Mouse (Mus musculus) embryonic fibroblast, embryonic 13.5 days (primary cell): ENCODE measurements at regions not wholly inside any gene's neighbourhood (a gene's known extent, or its start where the extent isn't known, plus 50 kb on each side); places are given as distances from the start of the nearest gene placed in this dataset.

Source experiments
- H3K27ac ChIP-seq: 2 replicates; pipeline ENCODE4 v1.5.1; 2012; ENCODE audit warnings: low read length, control low read depth, inconsistent platforms; ENCODE audit not compliant: insufficient read depth
- H3K4me1 ChIP-seq: 2 replicates; pipeline ENCODE4 v1.6.1; 2011; ENCODE audit warnings: low read length; ENCODE audit not compliant: control insufficient read depth, insufficient read depth
- H3K4me3 ChIP-seq: 2 replicates; pipeline ENCODE4 v1.5.1; 2011; ENCODE audit warnings: mild to moderate bottlenecking, control low read depth, low read length; ENCODE audit not compliant: insufficient read depth
- CTCF ChIP-seq: IDR thresholded peaks from 2 replicates; pipeline ENCODE4 v1.5.1; 2011; ENCODE audit warnings: mild to moderate bottlenecking, control low read depth, low read length, moderate library complexity, borderline replicate concordance; ENCODE audit not compliant: insufficient read depth
- POLR2A ChIP-seq: IDR thresholded peaks from 2 replicates; pipeline ENCODE4 v1.6.1; 2011; ENCODE audit warnings: low read depth, mild to moderate bottlenecking, control low read depth, low read length, moderate library complexity

- Histone ChIP-seq H3K4me3 (no peak overlapping the region), H3K27ac (peak overlapping the region; percentile 43), H3K4me1 (peaks cover 11% of the 10 kb centered on the region)
- TF ChIP-seq CTCF (no peak), POLR2A (no peak)
These were observed 117.0 kb upstream of the Habp2 start for GRCm38 (mm10) chr19:56169998-56170274.

DNA sequence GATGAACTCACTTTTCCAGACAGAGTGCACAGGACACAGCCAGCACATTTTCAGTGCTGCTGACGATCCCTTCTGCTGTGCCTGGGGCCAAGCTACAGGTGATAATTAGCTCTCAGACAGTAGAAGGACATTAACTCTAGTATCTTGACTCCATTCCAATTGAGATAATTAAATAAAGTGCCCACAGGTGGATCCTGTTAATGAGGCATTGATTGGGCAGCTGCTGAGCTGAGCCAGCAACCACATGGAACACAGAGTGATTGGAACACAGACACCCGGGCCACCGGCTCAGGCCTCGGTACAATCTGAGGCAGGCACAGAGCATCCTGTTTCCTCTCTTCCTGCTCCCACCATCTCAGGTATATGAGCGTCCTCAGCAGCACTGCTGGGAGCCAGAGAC is 114.5 kb upstream of the Habp2 start:
- TF ChIP-seq CTCF (no peak), POLR2A (no peak)
- peaks cover 11% of the 10 kb centered on the region for H3K4me1 ChIP-seq

DNA sequence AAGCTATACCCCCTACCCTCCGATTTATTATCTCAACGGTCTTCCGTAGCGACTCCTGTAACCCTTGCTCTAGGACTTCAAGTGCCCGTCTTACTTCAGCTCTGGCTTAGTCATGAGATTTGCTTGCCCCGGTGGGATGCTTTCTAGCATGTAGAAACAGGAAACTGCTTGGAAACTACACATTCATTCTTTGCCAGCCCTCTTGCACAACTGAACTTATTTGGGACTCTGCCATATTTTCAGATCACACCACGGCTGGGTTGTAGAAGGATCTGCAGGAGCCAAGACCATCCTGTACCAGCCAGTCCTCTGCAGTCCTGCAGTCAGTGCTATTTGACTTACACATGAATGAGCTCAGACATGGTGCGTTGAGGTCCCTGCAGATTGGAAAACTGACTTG is 110.9 kb upstream of the Habp2 start:
- Histone ChIP-seq H3K4me1 (peaks cover 2% of the 10 kb centered on the region; the same call in 1 of the 2 replicates), H3K27ac (no peak overlapping the region), H3K4me3 (no peak overlapping the region)
- TF ChIP-seq POLR2A (no peak), CTCF (no peak)

More for the DNA sequence above, 114.5 kb upstream of the Habp2 start:
- no peak overlapping the region for H3K27ac ChIP-seq
- H3K4me3 ChIP-seq, result no peak overlapping the region

DNA sequence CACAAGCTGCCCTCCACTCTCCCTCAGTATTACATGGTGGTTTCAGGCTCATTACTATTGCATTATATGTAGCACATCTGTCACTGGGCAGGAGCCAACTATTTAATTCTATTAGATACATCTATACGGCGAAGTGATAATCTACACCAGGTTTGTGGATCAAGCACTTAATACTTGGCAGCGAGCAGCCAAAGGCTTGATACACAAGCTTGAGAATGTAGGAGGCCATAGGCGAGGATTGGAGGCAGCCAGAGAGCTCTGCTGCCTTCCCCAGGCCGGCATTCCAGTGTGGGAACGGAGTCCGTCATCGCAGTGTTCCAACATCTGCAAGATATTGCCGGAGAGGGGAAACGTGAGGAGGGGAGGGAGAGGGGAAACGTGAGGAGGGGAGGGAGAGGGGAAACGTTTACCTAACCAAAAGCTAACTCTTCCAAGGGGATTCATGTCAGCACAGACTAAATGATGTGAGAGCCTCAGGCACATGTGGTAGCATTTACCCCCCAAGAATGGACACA is 109.6 kb upstream of the Habp2 start:
- no peak overlapping the region for H3K27ac ChIP-seq
- H3K4me1 ChIP-seq, result peaks cover 2% of the 10 kb centered on the region; the same call in 1 of the 2 replicates
- H3K4me3 ChIP-seq, result no peak overlapping the region
- no peak for TF ChIP-seq CTCF
- TF ChIP-seq POLR2A, result no peak

GRCm38 (mm10) chr19:56185756-56186155 is 101.2 kb upstream of the Habp2 start:
- H3K4me3 ChIP-seq, result no peak overlapping the region
- TF ChIP-seq POLR2A (no peak), CTCF (no peak)
- H3K4me1 ChIP-seq, result no peaks in the 10 kb centered on the region
- H3K27ac ChIP-seq, result no peak overlapping the region

- Histone ChIP-seq H3K4me1 (no peaks in the 10 kb centered on the region), H3K4me3 (no peak overlapping the region), H3K27ac (no peak overlapping the region)
- TF ChIP-seq CTCF (no peak), POLR2A (no peak)
These were observed 97.8 kb upstream of the Habp2 start for GRCm38 (mm10) chr19:56189185-56189584.

DNA sequence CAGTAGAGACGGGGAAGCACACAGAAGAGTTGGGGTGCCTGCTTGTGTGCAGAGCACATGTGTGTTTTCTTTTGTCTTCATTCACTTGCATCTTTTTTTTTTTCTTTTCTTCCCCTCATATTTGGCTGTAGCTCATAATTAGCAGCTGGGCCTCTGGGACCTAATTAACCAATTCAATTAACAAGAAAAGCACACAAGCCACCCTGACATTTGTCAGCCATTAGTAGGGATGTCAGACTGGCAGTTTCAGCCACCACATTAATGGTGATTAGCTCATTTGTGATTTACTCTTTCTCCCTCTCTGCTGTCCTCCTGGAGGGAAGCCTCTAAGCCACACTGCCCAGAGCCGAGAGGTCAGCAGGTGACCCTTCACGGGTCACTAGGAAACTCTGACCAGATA is 96.7 kb upstream of the Habp2 start:
- Histone ChIP-seq H3K4me3 (no peak overlapping the region), H3K4me1 (no peaks in the 10 kb centered on the region), H3K27ac (no peak overlapping the region)
- TF ChIP-seq POLR2A, result no peak
- no peak for TF ChIP-seq CTCF

DNA sequence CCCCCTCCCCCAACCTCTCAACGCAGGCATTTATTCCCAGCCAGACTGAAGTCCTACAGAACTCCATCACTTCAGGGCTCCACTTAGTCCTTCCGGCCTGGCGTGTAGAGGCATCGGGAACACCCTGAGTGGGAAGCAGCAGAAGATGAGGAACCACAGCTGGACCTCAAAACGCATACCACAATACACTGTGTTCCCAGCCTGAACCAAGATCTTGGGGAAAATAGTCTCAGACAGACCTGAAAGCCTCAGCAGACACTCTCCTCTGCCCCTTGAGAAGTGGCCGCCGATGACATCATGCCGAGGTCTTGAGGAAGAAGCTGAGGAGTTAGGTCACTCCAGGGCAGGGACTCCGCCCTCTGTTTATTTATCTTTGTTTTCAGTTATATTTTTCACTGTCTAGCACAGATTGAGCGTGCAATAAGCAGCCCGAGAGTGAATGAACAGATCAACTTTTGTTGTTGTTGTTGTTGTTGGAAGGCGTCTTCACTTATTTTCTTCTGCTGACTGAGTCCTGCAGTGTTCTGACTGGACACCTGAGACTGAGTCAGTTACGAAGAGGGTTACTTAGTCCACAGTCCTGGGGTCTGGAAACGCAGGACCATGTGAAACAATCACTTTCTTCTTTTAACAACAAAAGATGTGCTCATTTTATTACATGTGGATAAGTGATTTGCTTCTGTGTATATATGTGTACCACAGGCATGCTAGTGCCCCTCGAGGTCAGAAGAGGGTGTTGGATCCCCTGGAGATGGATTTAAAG is 88.3 kb upstream of the Habp2 start:
- no peak for TF ChIP-seq POLR2A
- no peak for TF ChIP-seq CTCF
- no peak overlapping the region for H3K27ac ChIP-seq
- H3K4me1 ChIP-seq, result no peaks in the 10 kb centered on the region
- H3K4me3 ChIP-seq, result no peak overlapping the region

DNA sequence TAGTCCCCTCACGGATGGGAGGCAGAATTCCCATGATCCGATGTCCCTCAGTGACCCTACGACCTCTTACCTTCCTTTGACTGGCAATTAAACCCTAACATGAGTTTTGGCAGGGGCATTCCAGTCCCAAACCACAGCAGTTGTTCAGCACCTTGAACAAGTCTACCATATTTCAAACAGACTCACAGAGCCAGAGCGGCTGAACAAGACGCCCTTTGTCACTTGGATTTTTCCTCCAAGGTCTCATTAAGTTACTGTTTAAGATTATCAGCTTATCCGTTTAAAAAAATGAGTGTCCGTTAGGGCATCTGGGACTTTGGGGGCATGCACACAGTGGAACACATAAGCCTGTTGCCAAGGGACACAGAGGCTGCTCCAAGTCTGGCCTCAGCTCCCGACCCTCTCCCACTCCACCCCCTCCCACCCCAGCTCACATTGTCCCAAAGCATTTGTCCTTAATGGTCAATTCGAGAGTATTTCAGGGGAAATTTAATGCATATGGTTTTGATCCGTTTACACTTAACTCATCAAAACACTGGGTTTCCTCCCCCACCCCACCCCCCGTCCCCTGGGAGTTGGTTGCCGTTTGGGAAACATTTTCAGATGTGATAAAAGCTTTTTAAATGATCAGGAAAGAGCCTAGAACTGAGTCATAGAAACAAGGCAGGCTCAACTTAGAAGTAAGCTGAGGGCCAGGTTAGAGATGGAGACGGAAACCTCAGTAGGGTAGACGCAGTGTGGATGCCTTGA is 87.4 kb upstream of the Habp2 start:
- Histone ChIP-seq H3K4me1 (no peaks in the 10 kb centered on the region), H3K4me3 (no peak overlapping the region), H3K27ac (no peak overlapping the region)
- TF ChIP-seq POLR2A, result no peak
- no peak for TF ChIP-seq CTCF
